Mouse (Mus musculus) adrenal gland (tissue): ENCODE measurements around the gene Cap2.

ENCODE experiments used
- intact Hi-C: fragments of 180-260 bp; cut with DNase I; formaldehyde crosslinking; loops from one replicate; pipeline ENCODE4 v1.15.1; 2025

The Cap2 gene

GRCm38 (mm10) chr13:46627841-46628240 is 126.2 kb downstream of the Cap2 start:
- intact Hi-C loops, result no loop called here

GRCm38 (mm10) chr13:46629391-46629790 is 127.7 kb downstream of the Cap2 start:
- intact Hi-C loops, result no loop called here

GRCm38 (mm10) chr13:46632796-46633195 is 131.1 kb downstream of the Cap2 start:
- intact Hi-C loops, result no loop called here

GRCm38 (mm10) chr13:46633320-46634132 is 131.9 kb downstream of the Cap2 start:
- intact Hi-C loops, result no loop called here

- intact Hi-C loops, result no loop called here
Measured at GRCm38 (mm10) chr13:46634133-46634488, 132.5 kb downstream of the Cap2 start.

GRCm38 (mm10) chr13:46640608-46641468 is 139.2 kb downstream of the Cap2 start:
- intact Hi-C loops, result no loop called here

- intact Hi-C loops, result no loop called here
Measured at GRCm38 (mm10) chr13:46642318-46642717, 140.7 kb downstream of the Cap2 start.

GRCm38 (mm10) chr13:46644175-46644574 is 142.5 kb downstream of the Cap2 start:
- intact Hi-C loops, result no loop called here

GRCm38 (mm10) chr13:46645476-46645875 is 143.8 kb downstream of the Cap2 start:
- intact Hi-C loops, result no loop called here

GRCm38 (mm10) chr13:46651853-46652252 is 150.2 kb downstream of the Cap2 start:
- intact Hi-C loops, result no loop called here

- intact Hi-C loops, result no loop called here
Measured at GRCm38 (mm10) chr13:46652671-46653070, 151.0 kb downstream of the Cap2 start.

GRCm38 (mm10) chr13:46653671-46654070 is 152.0 kb downstream of the Cap2 start:
- intact Hi-C loops, result no loop called here

GRCm38 (mm10) chr13:46654566-46654965 is 152.9 kb downstream of the Cap2 start:
- intact Hi-C loops, result no loop called here

GRCm38 (mm10) chr13:46659211-46659610 is 157.6 kb downstream of the Cap2 start:
- intact Hi-C loops, result no loop called here

GRCm38 (mm10) chr13:46663461-46663964 is 161.9 kb downstream of the Cap2 start:
- intact Hi-C loops, result loop anchor here (2.0 to 10.0 kb wide), 2 partner anchors 249 to 353 kb away; partner anchors contain the start of gene Rbm24

GRCm38 (mm10) chr13:46669048-46669619 is 167.5 kb downstream of the Cap2 start, which contains the start of gene Fam8a1:
TSS of gene Fam8a1 (plus strand) at chr13:46669522.
- intact Hi-C loops, result loop anchor here (10.0 kb wide), 1 partner anchor 254 kb away; the partner anchor contains the start of gene Rbm24

GRCm38 (mm10) chr13:46669620-46670271 is 168.1 kb downstream of the Cap2 start:
- intact Hi-C loops, result loop anchor here (10.0 kb wide), 1 partner anchor 255 kb away; the partner anchor contains the start of gene Rbm24

- intact Hi-C loops, result no loop called here
Measured at GRCm38 (mm10) chr13:46670514-46670913, 168.9 kb downstream of the Cap2 start.

- intact Hi-C loops, result no loop called here
Measured at GRCm38 (mm10) chr13:46674601-46675000, 173.0 kb downstream of the Cap2 start.

- intact Hi-C loops, result loop anchor here (5.0 kb wide), 1 partner anchor 35 kb away; no protein-coding TSS in a partner anchor
Measured at GRCm38 (mm10) chr13:46677721-46678120, 176.1 kb downstream of the Cap2 start.

- intact Hi-C loops, result no loop called here
Measured at GRCm38 (mm10) chr13:46682921-46683320, 181.3 kb downstream of the Cap2 start.
